Mouse (Mus musculus) urinary bladder, postnatal 4 days (tissue): Measurements from ENCODE around the gene Zfp3.
A peak's percentile ranks its signal among the peaks of the same experiment; 100 is the strongest.
"Not testable (repeated sequence)": the region's sequence is repeated elsewhere in the genome, so short reads cannot be mapped to it uniquely, and the experiment has no call there.

Experiments
- DNase-seq, 2 experiments: peaks; one replicate each; pipeline ENCODE4 v3.0.0; 2021 to 2022; ENCODE audit warnings: low spot score in 2 of 2

The Zfp3 gene

GRCm38 (mm10) chr11:70755645-70756044 is 8.4 kb upstream of the Zfp3 start:
- DNase-seq: peak; percentile 40 to 86

DNA sequence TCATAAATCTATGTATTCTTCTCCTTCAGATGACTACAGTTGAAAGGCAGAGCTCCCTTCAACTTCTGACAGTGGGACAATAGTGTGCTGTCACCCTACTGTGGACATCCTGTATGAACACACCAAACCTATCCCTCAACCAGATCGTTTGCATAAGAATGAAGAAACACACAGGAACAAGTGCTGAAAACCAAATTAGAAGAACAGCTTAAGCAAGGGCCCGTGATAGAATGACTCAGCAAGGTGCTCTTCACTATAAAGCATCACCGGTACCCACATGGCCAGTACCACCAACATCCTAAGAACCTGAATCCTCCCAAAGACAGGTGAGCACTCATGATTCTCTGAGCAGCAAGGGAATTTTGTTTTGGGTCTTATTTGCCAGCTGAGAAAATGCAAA is 3.6 kb upstream of the Zfp3 start:
- DNase-seq: not testable (repeated sequence)

- DNase-seq: no peak
Observed at GRCm38 (mm10) chr11:70762641-70763040, 1.4 kb upstream of the Zfp3 start.

DNA sequence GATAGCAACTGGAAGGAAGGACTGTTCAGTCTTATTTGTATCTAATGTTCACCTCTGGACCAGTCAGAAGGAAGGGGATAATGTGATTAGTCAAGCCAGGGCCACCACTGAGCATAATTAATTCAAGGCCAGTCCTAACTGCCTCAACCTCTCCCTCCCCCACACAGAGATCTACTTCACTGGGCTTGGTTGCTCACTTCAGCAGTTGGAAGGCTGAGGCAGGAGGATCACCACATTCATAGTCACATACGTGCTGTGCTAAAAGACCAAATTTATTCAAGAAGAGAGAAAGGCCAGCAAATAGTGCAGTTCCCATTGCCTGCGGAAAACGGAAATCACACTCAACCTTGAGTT is 450 bp upstream of the Zfp3 start:
- no peak for DNase-seq

DNA sequence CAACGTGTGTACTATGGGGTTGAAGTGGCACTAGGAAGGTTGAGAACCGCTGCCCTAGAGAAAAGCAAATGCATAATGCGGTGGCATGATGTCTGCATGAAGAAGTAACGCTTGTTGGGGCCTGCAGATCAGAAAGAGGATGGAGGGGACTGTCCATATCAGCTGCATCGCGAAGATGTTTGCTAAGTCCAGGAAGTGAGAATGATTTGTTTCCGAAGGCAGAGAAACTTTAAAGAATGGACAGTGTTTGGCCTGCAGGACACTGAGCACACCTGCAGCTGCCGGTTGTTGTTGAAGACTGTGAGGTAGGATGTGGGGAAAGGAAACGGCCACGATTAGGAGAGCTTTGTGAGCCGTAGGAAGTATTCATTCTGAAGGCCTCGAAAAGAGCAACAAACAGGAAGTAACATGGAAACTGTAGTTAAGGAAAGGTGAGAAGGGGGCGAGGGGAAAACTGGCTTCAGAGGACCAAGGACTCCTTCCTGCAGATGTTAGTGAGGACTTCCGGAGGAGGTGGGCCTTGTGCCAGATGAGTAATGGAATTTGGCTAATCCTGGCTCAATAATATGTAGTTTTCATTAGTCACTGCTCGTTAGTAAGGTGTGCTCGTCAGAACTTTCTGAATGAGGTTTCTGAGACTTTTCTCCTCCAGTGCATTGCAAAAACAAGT is 1.9 kb downstream of the Zfp3 start:
- no peak for DNase-seq

- no peak for DNase-seq
Observed at GRCm38 (mm10) chr11:70770804-70771203, 6.8 kb downstream of the Zfp3 start.

DNA sequence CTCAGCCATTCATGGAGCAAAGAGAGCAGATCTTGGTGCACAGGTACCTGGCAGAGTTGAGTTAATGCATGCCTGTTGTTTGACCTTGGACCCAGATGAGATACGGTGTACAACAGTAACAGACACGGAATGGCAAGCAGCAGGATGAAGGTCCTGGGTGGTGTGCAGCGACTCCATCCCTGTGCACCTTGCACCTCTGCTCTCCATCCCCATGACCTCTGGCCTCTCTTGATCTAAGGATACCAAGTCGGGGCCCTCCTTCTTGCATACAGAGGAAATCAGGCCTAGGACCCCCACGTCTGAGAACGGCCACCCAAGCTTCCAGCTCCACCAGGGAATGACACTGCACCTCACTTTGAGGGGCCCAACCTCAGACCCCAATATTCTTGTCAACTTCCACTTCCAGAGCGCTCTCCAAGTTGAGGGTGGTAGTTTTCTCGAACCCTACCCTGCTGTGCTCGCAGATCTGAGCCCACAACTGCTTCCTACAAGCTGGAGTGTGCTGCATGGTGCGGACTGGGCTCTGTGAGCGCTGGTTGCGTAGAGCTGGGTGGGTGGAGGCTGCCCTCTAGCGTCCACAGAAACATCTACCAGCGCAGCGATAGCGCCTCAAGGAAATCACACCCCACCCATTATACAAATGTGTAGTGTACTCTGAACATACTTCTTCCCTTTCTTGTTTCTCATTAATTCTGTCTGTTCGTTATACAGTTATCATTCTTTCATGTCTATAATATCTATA is 13.0 kb downstream of the Zfp3 start:
- peak; percentile 52 to 66 for DNase-seq

- no peak for DNase-seq
Observed at GRCm38 (mm10) chr11:70777634-70778033, 13.6 kb downstream of the Zfp3 start.

DNA sequence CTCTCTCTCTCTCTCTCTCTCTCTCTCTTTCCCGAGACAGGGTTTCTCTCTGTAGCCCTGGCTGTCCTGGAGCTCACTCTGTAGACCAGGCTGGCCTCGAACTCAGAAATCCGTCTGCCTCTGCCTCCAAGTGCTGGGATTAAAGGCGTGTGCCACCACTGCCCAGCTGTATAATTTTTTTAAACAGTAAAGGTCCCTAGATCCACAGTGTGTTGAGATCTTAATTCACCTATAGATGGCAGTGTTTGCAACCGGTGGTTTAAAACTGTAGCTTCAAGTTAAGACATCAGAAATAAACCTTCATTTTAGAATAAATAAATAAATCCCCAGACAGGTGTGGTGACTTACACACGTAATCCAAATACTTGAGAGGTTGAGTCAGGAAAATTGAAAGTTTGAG is 14.0 kb downstream of the Zfp3 start:
- not testable (repeated sequence) for DNase-seq

GRCm38 (mm10) chr11:70785908-70786307 is 21.9 kb downstream of the Zfp3 start:
- DNase-seq: no peak

DNA sequence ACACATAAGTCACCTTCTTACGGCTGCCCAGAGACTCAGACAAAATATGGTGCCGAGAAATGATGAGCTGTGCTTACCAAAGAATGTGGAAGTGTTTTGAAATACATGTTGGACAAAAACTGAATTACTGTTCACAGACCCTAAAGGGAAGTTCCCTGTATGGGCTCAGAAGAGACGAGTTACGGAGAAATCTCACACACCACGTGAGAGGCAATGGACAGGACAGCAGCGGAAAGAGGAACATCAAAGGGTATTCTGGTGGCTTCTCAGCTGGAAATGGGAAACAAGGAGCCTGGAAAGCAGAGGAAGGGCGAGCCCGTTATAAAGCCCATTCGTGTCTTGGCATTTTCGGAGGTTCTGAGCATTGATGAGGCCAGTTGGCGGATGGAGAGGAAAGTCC is 23.0 kb downstream of the Zfp3 start:
- no peak for DNase-seq

- no peak for DNase-seq
Observed at GRCm38 (mm10) chr11:70788972-70789655, 25.1 kb downstream of the Zfp3 start.

DNA sequence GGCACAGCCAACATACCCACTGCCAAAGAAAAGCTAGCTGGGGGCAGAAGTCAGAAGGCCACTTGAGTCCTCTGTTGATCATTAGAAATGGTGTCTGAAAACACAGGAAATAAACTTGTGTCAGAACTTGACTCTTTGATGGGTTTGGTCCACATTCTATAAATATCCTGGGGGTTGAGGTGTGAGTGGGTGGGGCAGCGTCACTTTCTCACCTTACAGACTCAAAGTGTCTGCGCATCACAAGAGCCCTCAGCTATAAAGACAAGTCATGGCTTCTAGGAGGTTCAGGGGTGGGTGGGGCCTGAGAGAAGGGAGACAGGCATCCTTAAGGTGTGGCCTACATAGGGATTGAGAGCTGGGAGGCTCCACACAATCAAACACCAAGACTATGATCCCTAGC is 26.4 kb downstream of the Zfp3 start:
- DNase-seq: no peak

GRCm38 (mm10) chr11:70790874-70791551 is 27.0 kb downstream of the Zfp3 start:
- no peak for DNase-seq

GRCm38 (mm10) chr11:70791676-70792075 is 27.7 kb downstream of the Zfp3 start:
- no peak for DNase-seq

DNA sequence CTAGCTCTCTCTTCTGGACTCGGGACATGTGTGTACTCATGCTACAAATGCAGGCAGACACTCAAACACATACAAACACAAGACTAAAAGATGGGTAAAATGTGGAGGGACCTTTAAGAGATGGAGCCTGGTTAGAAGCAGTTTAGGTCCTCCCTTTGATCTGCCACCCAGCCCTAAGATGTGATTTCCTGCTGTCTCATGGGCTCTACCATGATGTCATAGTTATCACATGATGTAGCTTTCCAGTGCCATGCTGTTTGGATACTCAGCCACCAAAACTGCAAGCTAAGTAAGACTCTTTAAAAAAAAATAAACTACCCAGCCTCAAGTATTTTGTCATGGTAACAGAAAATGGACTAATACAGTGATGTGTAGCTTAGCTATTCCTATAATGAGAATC is 28.4 kb downstream of the Zfp3 start:
- DNase-seq: no peak

DNA sequence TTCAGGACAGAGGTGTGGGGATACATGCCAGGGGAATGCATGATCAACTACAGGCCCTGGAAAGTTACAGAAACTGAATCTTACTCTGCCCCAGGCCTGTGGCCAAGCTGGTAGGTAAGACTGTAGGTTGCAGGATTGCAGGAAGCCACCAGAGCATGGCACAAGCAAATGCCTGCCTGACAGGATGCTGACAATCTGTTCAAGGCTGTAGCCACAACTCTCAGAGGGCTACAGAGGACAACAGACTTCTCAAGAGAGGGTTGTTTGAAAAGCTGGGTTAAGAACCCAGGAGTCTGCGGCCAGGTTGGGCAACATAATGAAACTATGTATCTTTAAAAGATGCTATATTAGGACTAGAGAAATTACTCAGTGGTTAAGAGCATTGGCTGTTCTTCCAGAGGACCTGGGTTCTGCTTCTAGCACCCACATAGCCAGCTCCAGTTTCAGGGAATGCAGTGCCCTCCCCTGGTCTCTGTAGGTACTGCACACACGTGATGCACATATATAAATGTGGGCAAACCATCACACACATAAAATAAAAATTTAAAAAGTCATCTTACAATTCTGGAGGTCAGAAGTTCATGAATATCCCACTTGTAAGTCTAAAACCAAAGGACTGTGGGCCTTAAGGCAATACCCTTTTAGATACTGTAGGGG is 38.3 kb downstream of the Zfp3 start:
- no peak for DNase-seq

DNA sequence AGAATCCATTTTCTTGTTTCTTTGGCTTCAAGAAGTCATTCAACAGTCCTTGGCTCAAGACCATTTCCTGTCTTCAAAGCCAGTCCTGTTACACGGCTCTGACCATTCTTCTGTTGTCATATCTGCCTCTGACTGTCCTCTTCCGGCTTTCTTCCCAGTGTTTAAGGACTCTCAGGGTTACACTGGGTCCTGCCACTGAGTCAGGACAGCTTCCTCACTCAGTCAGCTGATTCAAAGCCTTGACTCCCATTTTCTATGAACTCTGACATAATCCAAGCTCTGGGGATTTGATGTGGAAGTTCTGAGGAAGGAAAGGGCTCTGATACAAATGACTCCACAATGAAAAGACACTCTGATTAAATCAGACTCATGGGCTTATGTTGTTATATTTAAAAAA is 38.9 kb downstream of the Zfp3 start:
- DNase-seq: no peak

- no peak for DNase-seq
Observed at GRCm38 (mm10) chr11:70803711-70804200, 39.7 kb downstream of the Zfp3 start.

- DNase-seq: no peak
Observed at GRCm38 (mm10) chr11:70804395-70804794, 40.4 kb downstream of the Zfp3 start.

- no peak for DNase-seq
Observed at GRCm38 (mm10) chr11:70805641-70806175, 41.7 kb downstream of the Zfp3 start.
